In the genomic region with DNA sequence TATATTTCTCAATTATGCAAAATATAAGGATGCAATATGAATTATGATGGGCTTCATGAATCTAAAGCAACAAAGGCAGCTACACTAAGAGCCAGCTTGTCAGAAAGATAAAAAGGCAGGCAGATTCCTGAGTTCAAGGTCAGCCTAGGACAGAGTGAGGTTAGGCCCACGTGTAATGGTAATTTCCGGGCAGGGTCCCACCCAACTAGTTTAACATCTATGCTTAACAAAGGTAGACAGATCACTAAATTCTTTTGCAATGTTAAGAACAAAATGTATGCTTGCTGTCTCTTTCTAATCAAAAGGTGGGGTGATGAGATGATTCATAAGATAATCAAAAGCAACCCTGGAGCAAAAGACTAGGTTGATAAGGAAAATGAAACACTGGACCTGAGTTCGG, we compare ENCODE assay signal across 25 mouse cellular contexts.
"Had no signal": no experiment of that assay in that cellular context is flagged by ENCODE, and none has a peak within 500 bp of the region (broad histone marks: within the 10 kb centered on the region; RNA-seq: fewer than 3 reads in every experiment).

No protein-coding gene starts in this region.

- H3K4me1 ChIP-seq: heart, embryonic 15.5 days; hindbrain, embryonic 13.5 days; hindbrain, embryonic 15.5 days; liver, embryonic 13.5 days; liver, embryonic 15.5 days had no signal

- DNase-seq: gastrocnemius, adult 2 months; gastrocnemius, postnatal 10 days; gastrocnemius, postnatal 36 days; heart, adult 2 months; heart, postnatal 14 days; heart, postnatal 36 days; kidney, adult 11 months; kidney, adult 2 months; kidney, adult 9 months; kidney, postnatal 14 days; kidney, postnatal 36 days; layer of hippocampus, adult 9-11 months; liver; liver, embryonic 13.5 days had no signal

- H3K9me3 ChIP-seq: heart, embryonic 15.5 days; hindbrain, embryonic 13.5 days; hindbrain, embryonic 15.5 days; liver, embryonic 13.5 days; liver, embryonic 15.5 days had no signal

- H3K36me3 ChIP-seq: hindbrain, embryonic 13.5 days; hindbrain, embryonic 15.5 days had no signal

- H3K27me3 ChIP-seq: heart, embryonic 13.5 days; heart, embryonic 15.5 days; hindbrain, embryonic 13.5 days; hindbrain, embryonic 15.5 days; kidney, embryonic 15.5 days; limb, embryonic 12.5 days; liver, embryonic 13.5 days; liver, embryonic 15.5 days had no signal

- H3K4me3 ChIP-seq: gastrocnemius, adult 2 months; heart, adult 2 months; heart, embryonic 13.5 days; heart, embryonic 15.5 days; hindbrain, embryonic 13.5 days; hindbrain, embryonic 15.5 days; kidney, embryonic 15.5 days; left cerebral cortex, adult 2 months; limb, embryonic 10.5 days; limb, embryonic 12.5 days; liver, embryonic 13.5 days; liver, embryonic 15.5 days had no signal

- ATAC-seq: hindbrain, postnatal 0 days; intestine, embryonic 16.5 days had no signal
